Mouse (Mus musculus) embryonic fibroblast, embryonic 13.5 days (primary cell): ENCODE results near the gene Tmem54.

ENCODE experiments used
- CTCF ChIP-seq: IDR thresholded peaks from 2 replicates; pipeline ENCODE4 v1.5.1; 2011; ENCODE audit warnings: mild to moderate bottlenecking, control low read depth, low read length, moderate library complexity, borderline replicate concordance; ENCODE audit not compliant: insufficient read depth
- POLR2A ChIP-seq: IDR thresholded peaks from 2 replicates; pipeline ENCODE4 v1.6.1; 2011; ENCODE audit warnings: low read depth, mild to moderate bottlenecking, control low read depth, low read length, moderate library complexity

GRCm38 (mm10) chr4:129139642-129140041, 34.3 kb downstream of the Tmem54 start:
- TF ChIP-seq CTCF (no peak), POLR2A (no peak)
